Mouse (Mus musculus) brain, embryonic 14.5 days (tissue): ENCODE results near the gene 1700025G04Rik.

Source experiments
- CTCF ChIP-seq: fragments of 200-500 bp; IDR thresholded peaks from 2 replicates; pipeline ENCODE4 v1.5.1; 2012; ENCODE audit warnings: inconsistent platforms, mild to moderate bottlenecking, moderate library complexity, borderline replicate concordance; ENCODE audit not compliant: insufficient read depth, insufficient read length; ENCODE audit errors: extremely low read depth
- POLR2A ChIP-seq: fragments of 200-500 bp; IDR thresholded peaks from 2 replicates; pipeline ENCODE4 v1.6.1; 2012; ENCODE audit warnings: mild to moderate bottlenecking, inconsistent platforms, borderline replicate concordance; ENCODE audit not compliant: poor library complexity, insufficient read depth, insufficient read length, severe bottlenecking; ENCODE audit errors: extremely low read depth

DNA sequence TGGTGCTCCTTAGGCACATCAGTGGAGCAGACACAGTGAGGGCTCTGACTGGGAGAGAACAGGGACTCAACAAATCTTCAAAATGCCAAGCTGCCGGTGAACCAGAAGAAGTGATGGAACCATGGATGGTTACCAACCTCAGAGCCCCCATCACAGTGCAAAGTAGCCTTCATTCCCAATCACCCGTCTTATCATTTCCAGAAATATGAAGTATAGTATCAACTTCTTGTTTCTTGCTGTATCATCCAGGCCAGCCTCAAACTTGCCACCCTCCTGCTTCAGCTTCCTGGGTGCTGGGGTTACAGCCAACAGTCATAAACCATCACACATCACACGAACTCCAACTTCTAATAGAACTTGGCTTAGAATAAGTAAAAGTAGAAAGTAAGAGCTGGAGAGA is 73.3 kb downstream of the 1700025G04Rik start:
- TF ChIP-seq CTCF = no peak
- no peak for TF ChIP-seq POLR2A
